Mouse (Mus musculus): Measurements from ENCODE around the gene Vwce. TPM values are rescaled to one million over a fixed set of nuclear protein-coding genes. Genes with fewer than 3 reads are reported as not detected.

The Vwce gene
- total and polyA plus RNA-seq, 2 experiments from 2014 or later = 0.88 to 1.7 TPM

GRCm38 (mm10) chr19:10688537-10689352 lies 54.7 kb downstream of the Vwce start, which contains the start of gene Vps37c:
Gene Vps37c, plus strand, starts transcription at chr19:10688735.
- peak within 1 kb of the TSS; percentile 83 for H3K4me3 ChIP-seq (ENCODE audit: low read depth, low read length)
- peak; percentile 16; the same call in 1 of the 2 replicates for TF ChIP-seq CTCF (IDR thresholded peaks at IDR 0.05; ENCODE audit: low read depth)
- DNase-seq (peak; percentile 97), ATAC-seq (peak; percentile 93)
- no peaks in the 10 kb centered on the region for H3K9me3 ChIP-seq (ENCODE audit: low read length)
- H3K9ac ChIP-seq = peak within 1 kb of the TSS; percentile 95
- peaks cover 10% of the 10 kb centered on the region; the same call in 1 of the 2 replicates for H3K4me1 ChIP-seq (ENCODE audit: insufficient read depth)
- H3K27ac ChIP-seq (ENCODE audit: low read depth, low read length) = peak within 1 kb of the TSS; percentile 98
- no peaks in the 10 kb centered on the region for H3K27me3 ChIP-seq (ENCODE audit: insufficient read depth, low read length)
- 0 out of 2 replicates have a peak, but pooled peaks cover 5% of the 10 kb centered on the region for H3K36me3 ChIP-seq (ENCODE audit: insufficient read depth)
- H3K4me2 ChIP-seq (ENCODE audit: low read depth) = peak within 1 kb of the TSS; percentile 84
- WGBS = under 1% methylated on average over 68 of the region's 74 CpGs

- no peaks in the 10 kb centered on the region for H3K9me3 ChIP-seq (ENCODE audit: low read length)
- H3K4me1 ChIP-seq (ENCODE audit: insufficient read depth) = peaks cover 10% of the 10 kb centered on the region; the same call in 1 of the 2 replicates
- DNase-seq = peak; percentile 74
- 13% methylated on average over 5 of the region's 5 CpGs for WGBS
- H3K27ac ChIP-seq (ENCODE audit: low read depth, low read length) = peak overlapping the region; percentile 98
- TF ChIP-seq CTCF (IDR thresholded peaks at IDR 0.05; ENCODE audit: low read depth) = no peak
- no peaks in the 10 kb centered on the region for H3K27me3 ChIP-seq (ENCODE audit: insufficient read depth, low read length)
- peak overlapping the region; percentile 84 for H3K4me2 ChIP-seq (ENCODE audit: low read depth)
- 0 out of 2 replicates have a peak, but pooled peaks cover 5% of the 10 kb centered on the region for H3K36me3 ChIP-seq (ENCODE audit: insufficient read depth)
- ATAC-seq = 0 out of 2 replicates have a peak, but pooled peaks have one; percentile 0
- H3K9ac ChIP-seq = peak overlapping the region; percentile 95
- H3K4me3 ChIP-seq (ENCODE audit: low read depth, low read length) = peak overlapping the region; percentile 83
Observed at GRCm38 (mm10) chr19:10689470-10690166, 55.6 kb downstream of the Vwce start.

GRCm38 (mm10) chr19:10690336-10690735 lies 56.3 kb downstream of the Vwce start:
- H3K4me3 ChIP-seq (ENCODE audit: low read depth, low read length) = peak overlapping the region; percentile 83; the same call in 1 of the 2 replicates
- peak overlapping the region; percentile 84 for H3K4me2 ChIP-seq (ENCODE audit: low read depth)
- DNase-seq (no peak), ATAC-seq (no peak)
- 0 out of 2 replicates have a peak, but pooled peaks cover 5% of the 10 kb centered on the region for H3K36me3 ChIP-seq (ENCODE audit: insufficient read depth)
- H3K9me3 ChIP-seq (ENCODE audit: low read length) = no peaks in the 10 kb centered on the region
- H3K9ac ChIP-seq = peak overlapping the region; percentile 95; the same call in 1 of the 2 replicates
- H3K27me3 ChIP-seq (ENCODE audit: insufficient read depth, low read length) = no peaks in the 10 kb centered on the region
- no peak for TF ChIP-seq CTCF (IDR thresholded peaks at IDR 0.05; ENCODE audit: low read depth)
- 70% methylated on average over 3 of the region's 3 CpGs for WGBS
- peak overlapping the region; percentile 98 for H3K27ac ChIP-seq (ENCODE audit: low read depth, low read length)
- peaks cover 13% of the 10 kb centered on the region for H3K4me1 ChIP-seq (ENCODE audit: insufficient read depth)

- Histone ChIP-seq H3K9ac (no peak overlapping the region), H3K27me3 (ENCODE audit: insufficient read depth, low read length) (no peaks in the 10 kb centered on the region), H3K36me3 (ENCODE audit: insufficient read depth) (0 out of 2 replicates have a peak, but pooled peaks cover 5% of the 10 kb centered on the region), H3K9me3 (ENCODE audit: low read length) (no peaks in the 10 kb centered on the region), H3K4me2 (ENCODE audit: low read depth) (no peak overlapping the region), H3K4me1 (ENCODE audit: insufficient read depth) (peaks cover 21% of the 10 kb centered on the region), H3K27ac (ENCODE audit: low read depth, low read length) (no peak overlapping the region), H3K4me3 (ENCODE audit: low read depth, low read length) (no peak overlapping the region)
- no peak for DNase-seq
- 94% methylated on average over 4 of the region's 4 CpGs for WGBS
- TF ChIP-seq CTCF (IDR thresholded peaks at IDR 0.05; ENCODE audit: low read depth) = no peak
- ATAC-seq = no peak
Observed at GRCm38 (mm10) chr19:10691121-10691520, 57.1 kb downstream of the Vwce start.

- WGBS = 77% methylated on average over 3 of the region's 3 CpGs
- Histone ChIP-seq H3K4me3 (ENCODE audit: low read depth, low read length) (no peak overlapping the region), H3K27ac (ENCODE audit: low read depth, low read length) (no peak overlapping the region), H3K4me2 (ENCODE audit: low read depth) (no peak overlapping the region), H3K9me3 (ENCODE audit: low read length) (no peaks in the 10 kb centered on the region), H3K27me3 (ENCODE audit: insufficient read depth, low read length) (no peaks in the 10 kb centered on the region), H3K9ac (no peak overlapping the region), H3K36me3 (ENCODE audit: insufficient read depth) (0 out of 2 replicates have a peak, but pooled peaks cover 5% of the 10 kb centered on the region), H3K4me1 (ENCODE audit: insufficient read depth) (peaks cover 21% of the 10 kb centered on the region)
- ATAC-seq (no peak), DNase-seq (no peak)
- no peak for TF ChIP-seq CTCF (IDR thresholded peaks at IDR 0.05; ENCODE audit: low read depth)
Observed at GRCm38 (mm10) chr19:10691660-10692059, 57.6 kb downstream of the Vwce start.

- DNase-seq (no peak), ATAC-seq (no peak)
- 83% methylated on average over 4 of the region's 4 CpGs for WGBS
- no peak overlapping the region for H3K4me3 ChIP-seq (ENCODE audit: low read depth, low read length)
- 0 out of 2 replicates have a peak, but pooled peaks cover 5% of the 10 kb centered on the region for H3K36me3 ChIP-seq (ENCODE audit: insufficient read depth)
- TF ChIP-seq CTCF (IDR thresholded peaks at IDR 0.05; ENCODE audit: low read depth) = no peak
- no peak overlapping the region for H3K9ac ChIP-seq
- peaks cover 21% of the 10 kb centered on the region for H3K4me1 ChIP-seq (ENCODE audit: insufficient read depth)
- H3K27me3 ChIP-seq (ENCODE audit: insufficient read depth, low read length) = no peaks in the 10 kb centered on the region
- H3K27ac ChIP-seq (ENCODE audit: low read depth, low read length) = no peak overlapping the region
- H3K9me3 ChIP-seq (ENCODE audit: low read length) = no peaks in the 10 kb centered on the region
- H3K4me2 ChIP-seq (ENCODE audit: low read depth) = no peak overlapping the region
Observed at GRCm38 (mm10) chr19:10692361-10692760, 58.3 kb downstream of the Vwce start.

All from forebrain, postnatal 0 days (tissue).